Mouse (Mus musculus) monocyte, adult 5-6 weeks (primary cell): ENCODE measurements around the gene Matk. TPM values are rescaled to one million over a fixed set of nuclear protein-coding genes. Genes with fewer than 3 reads are reported as not detected.

Source experiments
- total RNA-seq: library from RNA; stranded (forward); fragments of 200-1000, 200-491, 200-594 nt; gene quantifications from 3 replicates; pipeline ENCODE4 v1.2.3, GENCODE M21; 2017

Gene Matk
- total RNA-seq, 1 experiment from 2014 or later, result 29.6 TPM

Other genes starting within 250 kb of the Matk start
- 0.10 TPM in 1 of 3 replicates, not detected in the others for gene Gng7, start 238.0 kb upstream of the Matk start, total RNA-seq
- gene Diras1, start 227.3 kb upstream of the Matk start, total RNA-seq, result 0.38 TPM in 1 of 3 replicates, not detected in the others
- 4.5 to 9.9 TPM (median 7.3 TPM) in 3 replicates for gene Slc39a3, start 215.5 kb upstream of the Matk start, total RNA-seq
- 27.8 to 50.9 TPM (median 31.5 TPM) in 3 replicates for gene Sgta, start 192.8 kb upstream of the Matk start, total RNA-seq
- 2.5 to 3.6 TPM (median 2.8 TPM) in 3 replicates for gene Thop1, start 182.9 kb upstream of the Matk start, total RNA-seq
- gene Creb3l3, start 154.1 kb upstream of the Matk start, total RNA-seq, result 0.39 TPM in 1 of 3 replicates, not detected in the others
- 62.4 to 77.3 TPM (median 66.5 TPM) in 3 replicates for gene Map2k2, start 147.0 kb upstream of the Matk start, total RNA-seq
- 28.4 to 40.6 TPM (median 30.5 TPM) in 3 replicates for gene Zbtb7a, start 117.7 kb upstream of the Matk start, total RNA-seq
- 13.0 to 24.9 TPM (median 21.2 TPM) in 3 replicates for gene Pias4, start 85.0 kb upstream of the Matk start, total RNA-seq
- gene Eef2, start 76.3 kb upstream of the Matk start, total RNA-seq, result 1,029 to 1,258 TPM (median 1,077 TPM) in 3 replicates
- 30.4 to 45.3 TPM (median 37.3 TPM) in 3 replicates for gene Dapk3, start 69.9 kb upstream of the Matk start, total RNA-seq
- 0.49 TPM in 1 of 3 replicates, not detected in the others for gene 4930442H23Rik, start 69.1 kb upstream of the Matk start, total RNA-seq
- gene Nmrk2, start 50.9 kb upstream of the Matk start, total RNA-seq, result not detected in 3 replicates
- gene Atcay, start 22.1 kb upstream of the Matk start, total RNA-seq, result not detected in 3 replicates
- 0.10 to 0.58 TPM in 2 of 3 replicates, not detected in the other for gene Zfr2, start 19.8 kb upstream of the Matk start, total RNA-seq
- gene Mrpl54, start 14.0 kb downstream of the Matk start, total RNA-seq, result 77.4 to 89.3 TPM (median 78.0 TPM) in 3 replicates
- gene Apba3, start 14.0 kb downstream of the Matk start, total RNA-seq, result 8.9 to 13.4 TPM (median 11.5 TPM) in 3 replicates
- gene Tjp3, start 38.6 kb downstream of the Matk start, total RNA-seq, result 2.6 to 8.9 TPM (median 3.0 TPM) in 3 replicates
- gene Pip5k1c, start 40.0 kb downstream of the Matk start, total RNA-seq, result 47.3 to 69.4 TPM (median 50.3 TPM) in 3 replicates
- 24.5 to 34.3 TPM (median 25.5 TPM) in 3 replicates for gene Cactin, start 68.2 kb downstream of the Matk start, total RNA-seq
- 0.19 TPM in 1 of 3 replicates, not detected in the others for gene Tbxa2r, start 75.8 kb downstream of the Matk start, total RNA-seq
- gene Gipc3, start 90.3 kb downstream of the Matk start, total RNA-seq, result not detected in 3 replicates
- 28.8 to 40.1 TPM (median 38.7 TPM) in 3 replicates for gene Hmg20b, start 97.5 kb downstream of the Matk start, total RNA-seq
- 5.3 to 9.6 TPM (median 6.3 TPM) in 3 replicates for gene Mfsd12, start 104.6 kb downstream of the Matk start, total RNA-seq
- 1.4 to 2.4 TPM in 2 of 3 replicates, not detected in the other for gene 4930404N11Rik, start 112.9 kb downstream of the Matk start, total RNA-seq
- gene Fzr1, start 125.6 kb downstream of the Matk start, total RNA-seq, result 8.2 to 12.9 TPM (median 11.7 TPM) in 3 replicates
- gene Dohh, start 131.5 kb downstream of the Matk start, total RNA-seq, result 18.6 to 22.3 TPM (median 20.9 TPM) in 3 replicates
- 2.3 to 3.7 TPM in 2 of 3 replicates, not detected in the other for gene Gm48551, start 131.5 kb downstream of the Matk start, total RNA-seq
- gene Gm48552, start 136.1 kb downstream of the Matk start, total RNA-seq, result not detected in 3 replicates
- gene Smim24, start 140.1 kb downstream of the Matk start, total RNA-seq, result 3.9 to 7.9 TPM (median 6.3 TPM) in 3 replicates
- gene Nfic, start 202.7 kb downstream of the Matk start, total RNA-seq, result 4.1 to 7.6 TPM (median 5.1 TPM) in 3 replicates
- 0.32 TPM in 1 of 3 replicates, not detected in the others for gene Celf5, start 229.8 kb downstream of the Matk start, total RNA-seq
- gene Ncln, start 243.5 kb downstream of the Matk start, total RNA-seq, result 42.6 to 86.4 TPM (median 79.6 TPM) in 3 replicates
- gene S1pr4, start 247.2 kb downstream of the Matk start, total RNA-seq, result 20.5 to 50.8 TPM (median 33.5 TPM) in 3 replicates